Comparison of ENCODE assay signal across 8 mouse cellular contexts in genomic region chr3:32817001-32817356, GRCm38 (mm10). TPM values are rescaled to one million over a fixed set of nuclear protein-coding genes. Genes with fewer than 3 reads are reported as not detected.
DNase-seq lines count a peak whose midpoint lies in the region; ATAC-seq and TF ChIP-seq lines count a peak whose summit lies in the region.

No protein-coding gene starts in this region.

- TF ChIP-seq CTCF in left cerebral cortex, adult 2 months (IDR thresholded peaks at IDR 0.05): no peak
- no peak for TF ChIP-seq CTCF in midbrain, postnatal 0 days (IDR thresholded peaks at IDR 0.05)

- H3K4me1 ChIP-seq in embryonic facial prominence, embryonic 13.5 days: peaks cover 13% of the 10 kb centered on the region
- H3K4me1 ChIP-seq in hindbrain, embryonic 15.5 days (replicated peaks): peaks cover 16% of the 10 kb centered on the region
- 0 out of 2 replicates have a peak, but pooled peaks cover 3% of the 10 kb centered on the region for H3K4me1 ChIP-seq in midbrain, postnatal 0 days (ENCODE audit: insufficient read depth, low read length)

- no peak for DNase-seq in left cerebral cortex, adult 2 months (ENCODE audit: extremely low spot score in 1 of 2, low spot score in 2 of 2)
- no peak for DNase-seq in left cerebral cortex, postnatal 10 days (ENCODE audit: extremely low spot score in 1 of 2, low spot score in 2 of 2)
- peak; percentile 33 for DNase-seq in midbrain, postnatal 0 days (ENCODE audit: low spot score)
- DNase-seq in B cell, adult 2 months: no peak
- DNase-seq in urinary bladder, postnatal 14 days (ENCODE audit: low spot score): no peak
- no peak for DNase-seq in layer of hippocampus, postnatal 14 days (ENCODE audit: low spot score in 2 of 2)

- WGBS in embryonic facial prominence, embryonic 13.5 days: 7% methylated on average over 9 of the region's 9 CpGs
- 2% methylated on average over 9 of the region's 9 CpGs for WGBS in hindbrain, embryonic 15.5 days
- under 1% methylated on average over 9 of the region's 9 CpGs for WGBS in midbrain, postnatal 0 days

- H3K4me3 ChIP-seq in left cerebral cortex, adult 2 months: peak overlapping the region; percentile 77
- peak overlapping the region; percentile 75 for H3K4me3 ChIP-seq in embryonic facial prominence, embryonic 13.5 days
- H3K4me3 ChIP-seq in hindbrain, embryonic 15.5 days: peak overlapping the region; percentile 92
- H3K4me3 ChIP-seq in midbrain, postnatal 0 days (ENCODE audit: low read depth, low read length): peak overlapping the region; percentile 92

- H3K9me3 ChIP-seq in embryonic facial prominence, embryonic 13.5 days: no peaks in the 10 kb centered on the region
- no peaks in the 10 kb centered on the region for H3K9me3 ChIP-seq in hindbrain, embryonic 15.5 days
- no peaks in the 10 kb centered on the region for H3K9me3 ChIP-seq in midbrain, postnatal 0 days (ENCODE audit: low read length)

- no peaks in the 10 kb centered on the region for H3K36me3 ChIP-seq in embryonic facial prominence, embryonic 13.5 days
- H3K36me3 ChIP-seq in hindbrain, embryonic 15.5 days: no peaks in the 10 kb centered on the region
- no peaks in the 10 kb centered on the region for H3K36me3 ChIP-seq in midbrain, postnatal 0 days (ENCODE audit: insufficient read depth, low read length)

- no peaks in the 10 kb centered on the region for H3K27me3 ChIP-seq in embryonic facial prominence, embryonic 13.5 days
- H3K27me3 ChIP-seq in hindbrain, embryonic 15.5 days: no peaks in the 10 kb centered on the region
- no peaks in the 10 kb centered on the region for H3K27me3 ChIP-seq in midbrain, postnatal 0 days (ENCODE audit: insufficient read depth, low read length)

- H3K9ac ChIP-seq in embryonic facial prominence, embryonic 13.5 days: peak overlapping the region; percentile 87
- H3K9ac ChIP-seq in hindbrain, embryonic 15.5 days: peak overlapping the region; percentile 89
- H3K9ac ChIP-seq in midbrain, postnatal 0 days (replicated peaks; ENCODE audit: low read length, poor library complexity, severe bottlenecking): peak overlapping the region; percentile 95

- intact Hi-C loops in left cerebral cortex, adult 2 months (cut with DNase I): loop anchor here (2.0 kb wide), 1 partner anchor 80 kb away; the partner anchor contains the start of genes Mrpl47 and Ndufb5
- intact Hi-C loops in left cerebral cortex, postnatal 10 days (cut with DNase I): loop anchor here (5.0 kb wide), 1 partner anchor 80 kb away; the partner anchor contains the start of genes Mrpl47 and Ndufb5

- peak overlapping the region; percentile 81 for H3K4me2 ChIP-seq in embryonic facial prominence, embryonic 13.5 days
- peak overlapping the region; percentile 73 for H3K4me2 ChIP-seq in hindbrain, embryonic 15.5 days
- peak overlapping the region; percentile 72 for H3K4me2 ChIP-seq in midbrain, postnatal 0 days (ENCODE audit: low read depth, low read length, poor library complexity, severe bottlenecking)

- peak overlapping the region; percentile 97 for H3K27ac ChIP-seq in left cerebral cortex, adult 2 months
- H3K27ac ChIP-seq in embryonic facial prominence, embryonic 13.5 days: peak overlapping the region; percentile 95
- H3K27ac ChIP-seq in hindbrain, embryonic 15.5 days (replicated peaks): peak overlapping the region; percentile 94
- peak overlapping the region; percentile 92 for H3K27ac ChIP-seq in midbrain, postnatal 0 days (ENCODE audit: low read depth, low read length)

- ATAC-seq in embryonic facial prominence, embryonic 13.5 days (ENCODE audit: insufficient number of reproducible peaks, insufficient read depth, low FRiP score, low TSS enrichment, low read depth): no peak
- peak; percentile 61 for ATAC-seq in hindbrain, embryonic 15.5 days (ENCODE audit: low FRiP score, low read depth)
- peak; percentile 52 for ATAC-seq in midbrain, postnatal 0 days (ENCODE audit: low FRiP score)

RNA-seq across cellular contexts. Expression of gene Usp13, which starts 0.4 kb away (rescaled TPM):
- total RNA-seq in left cerebral cortex, adult 2 months (2021): 10 to 100 TPM; 28.3 to 30.7 TPM
- 10 to 100 TPM; 35.3 to 35.9 TPM for total RNA-seq in left cerebral cortex, postnatal 10 days (2021)
- polyA plus RNA-seq in embryonic facial prominence, embryonic 13.5 days (2015; fragmentation: Nextera tagmentation; extraction: Ambion mirVana): 5.9 and 6.6 TPM in 2 replicates
- 15.1 and 17.4 TPM in 2 replicates for polyA plus RNA-seq in hindbrain, embryonic 15.5 days (2015; fragmentation: Nextera tagmentation; extraction: Ambion mirVana)
- 11.9 and 14.6 TPM in 2 replicates for total RNA-seq in midbrain, postnatal 0 days (2014; rRNA removed)
- 14.6 and 16.0 TPM in 2 replicates for polyA plus RNA-seq in midbrain, postnatal 0 days (2015; fragmentation: Nextera tagmentation; extraction: Ambion mirVana)
- 10 to 100 TPM; 16.5 to 20.7 TPM for total RNA-seq in layer of hippocampus, postnatal 14 days (2021)
